Mouse (Mus musculus): ENCODE results near the gene Foxc2. TPM values are rescaled to one million over a fixed set of nuclear protein-coding genes. Genes with fewer than 3 reads are reported as not detected.

Gene Foxc2
- 2.4 TPM for polyA plus RNA-seq (2014; fragmentation: Illumina TruSeq; extraction: RNeasy Lipid Tissue Mini Kit (QIAGEN cat#74804); ENCODE audit: low read depth, low replicate concordance)

DNA sequence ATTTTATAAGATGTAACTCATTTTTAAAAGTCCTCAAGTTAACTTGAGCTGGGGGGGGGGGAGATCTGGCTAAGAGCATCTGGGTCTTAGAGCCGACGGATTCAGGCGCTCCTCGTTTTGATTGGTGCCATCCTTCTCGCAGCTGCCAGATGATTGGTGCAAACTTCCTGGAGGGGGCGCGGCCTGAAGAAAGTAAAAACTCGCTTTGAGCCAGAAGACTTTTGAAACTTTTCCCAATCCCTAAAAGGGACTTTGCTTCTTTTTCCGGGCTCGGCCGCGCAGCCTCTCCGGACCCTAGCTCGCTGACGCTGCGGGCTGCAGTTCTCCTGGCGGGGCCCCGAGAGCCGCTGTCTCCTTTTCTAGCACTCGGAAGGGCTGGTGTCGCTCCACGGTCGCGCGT is at the start of gene Foxc2:
TSS of gene Foxc2 (plus strand) at position 224 of the 400 bp plus-strand sequence.

GRCm38 (mm10) chr8:121084210-121084951 is 31.6 kb upstream of the Foxc2 start, which contains the start of gene Foxf1:
Foxf1 (plus strand) TSS chr8:121084386.

GRCm38 (mm10) chr8:121107668-121108656 is 8.0 kb upstream of the Foxc2 start, which contains the start of gene Mthfsd:
Mthfsd (minus strand) TSS chr8:121108392.

DNA sequence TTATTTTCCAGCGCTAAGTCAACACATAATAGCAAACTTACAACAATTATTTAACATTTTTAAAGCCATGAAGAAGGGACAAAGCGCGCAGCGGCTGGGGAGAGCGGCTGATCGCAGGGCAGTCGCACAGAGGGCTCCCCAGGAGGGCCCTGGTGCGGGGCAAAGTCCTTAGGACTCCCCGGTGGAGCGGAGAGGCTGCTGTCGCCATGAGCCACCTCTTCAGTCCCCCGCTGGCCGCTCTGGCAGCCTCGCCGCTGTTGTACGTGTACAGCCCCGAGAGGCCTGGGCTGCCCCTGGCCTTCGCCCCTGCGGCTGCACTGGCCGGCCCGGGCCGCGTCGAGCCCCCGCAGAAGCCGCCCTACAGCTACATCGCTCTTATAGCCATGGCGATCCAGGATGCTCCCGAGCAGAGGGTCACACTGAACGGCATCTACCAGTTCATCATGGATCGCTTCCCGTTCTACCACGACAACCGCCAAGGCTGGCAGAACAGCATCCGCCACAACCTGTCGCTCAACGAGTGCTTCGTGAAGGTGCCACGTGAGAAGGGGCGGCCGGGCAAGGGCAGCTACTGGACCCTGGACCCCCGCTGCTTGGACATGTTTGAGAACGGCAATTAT is 11.9 kb downstream of the Foxc2 start, which contains the start of gene Foxl1:
TSS of gene Foxl1 (plus strand) at position 185 of the 620 bp plus-strand sequence.

Other genes starting within 250 kb of the Foxc2 start
- 0.41 TPM for gene Foxf1, start 31.8 kb upstream of the Foxc2 start, polyA plus RNA-seq (2014; fragmentation: Illumina TruSeq; extraction: RNeasy Lipid Tissue Mini Kit (QIAGEN cat#74804); ENCODE audit: low read depth, low replicate concordance)
- 7.4 TPM for gene Mthfsd, start 7.8 kb upstream of the Foxc2 start, polyA plus RNA-seq (2014; fragmentation: Illumina TruSeq; extraction: RNeasy Lipid Tissue Mini Kit (QIAGEN cat#74804); ENCODE audit: low read depth, low replicate concordance)
- not detected for gene Foxl1, start 11.8 kb downstream of the Foxc2 start, polyA plus RNA-seq (2014; fragmentation: Illumina TruSeq; extraction: RNeasy Lipid Tissue Mini Kit (QIAGEN cat#74804); ENCODE audit: low read depth, low replicate concordance)

Measured in adrenal gland, adult 10 weeks (tissue).